Mouse (Mus musculus) liver, embryonic 11.5 days (tissue): ENCODE measurements around the gene Clk3. TPM values are rescaled to one million over a fixed set of nuclear protein-coding genes. Genes with fewer than 3 reads are reported as not detected.
A peak's percentile ranks its signal among the peaks of the same experiment; 100 is the strongest.

ENCODE experiments used
- ATAC-seq: fragments of 200-750 bp; cut with Nextera tagmentation; replicated peaks from 2 replicates; pipeline ENCODE4 v1.8.0; 2017; ENCODE audit warnings: moderate number of reproducible peaks, mild to moderate bottlenecking, moderate TSS enrichment, moderate library complexity; ENCODE audit not compliant: low FRiP score
- DNase-seq: peaks from one replicate; pipeline ENCODE4 v3.0.0-alpha.2; 2017; ENCODE audit warnings: low spot score
- H3K27ac ChIP-seq: fragments of 300-500 bp; sonication (generic); 2 replicates; pipeline ENCODE4 v1.5.1; 2014; ENCODE audit warnings: mild to moderate bottlenecking, low read depth, low read length, control low read depth
- H3K27me3 ChIP-seq: fragments of 300-500 bp; sonication (generic); replicated peaks from 2 replicates; pipeline ENCODE4 v1.6.1; 2014; ENCODE audit warnings: low read length, mixed read lengths; ENCODE audit not compliant: control insufficient read depth, insufficient read depth
- H3K36me3 ChIP-seq: fragments of 300-500 bp; sonication (generic); 2 replicates; pipeline ENCODE4 v1.6.1; 2014; ENCODE audit warnings: mild to moderate bottlenecking, low read length, moderate library complexity, mixed read lengths; ENCODE audit not compliant: control insufficient read depth, insufficient read depth
- H3K4me1 ChIP-seq: fragments of 300-500 bp; sonication (generic); replicated peaks from 2 replicates; pipeline ENCODE4 v1.6.1; 2014; ENCODE audit warnings: low read length, mixed read lengths; ENCODE audit not compliant: control insufficient read depth, insufficient read depth
- H3K4me2 ChIP-seq: fragments of 300-500 bp; sonication (generic); 2 replicates; pipeline ENCODE4 v1.6.1; 2014; ENCODE audit warnings: mild to moderate bottlenecking, control low read depth, moderate library complexity
- H3K4me3 ChIP-seq: fragments of 300-500 bp; sonication (generic); 2 replicates; pipeline ENCODE4 v1.5.1; 2014; ENCODE audit warnings: low read depth, low read length, control low read depth
- H3K9ac ChIP-seq: fragments of 300-500 bp; sonication (generic); 2 replicates; pipeline ENCODE4 v1.6.1; 2014; ENCODE audit warnings: low read depth, low read length, control low read depth
- H3K9me3 ChIP-seq: fragments of 300-500 bp; sonication (generic); 2 replicates; pipeline ENCODE4 v1.6.1; 2016; ENCODE audit warnings: low read length, inconsistent platforms, mixed read lengths; ENCODE audit not compliant: control insufficient read depth
- WGBS: fragments of 180-500 bp; shearing (Covaris S2); extraction: QIAGEN DNeasy Blood & Tissue Kit; methylation state at CpG from one replicate; pipeline ENCODE4 v1.1.7; 2014; 5-methylcytosine and 5-hydroxymethylcytosine counted together
- polyA plus RNA-seq: library from polyadenylated mRNA; unstranded; fragments of >200 nt; fragmentation: Nextera tagmentation; extraction: Ambion mirVana; gene quantifications from 2 replicates; pipeline ENCODE4 v1.2.1, GENCODE M21; 2014

Clk3 gene
- polyA plus RNA-seq, 1 experiment from 2014 or later = 85.0 TPM

- H3K36me3 ChIP-seq = peaks cover 17% of the 10 kb centered on the region
- DNase-seq (peak; percentile 97), ATAC-seq (peak; percentile 81)
- peaks cover 46% of the 10 kb centered on the region for H3K4me1 ChIP-seq
- H3K9ac ChIP-seq = peak overlapping the region; percentile 90
- peak overlapping the region; percentile 93 for H3K27ac ChIP-seq
- H3K4me2 ChIP-seq = peak overlapping the region; percentile 93
- under 1% methylated on average over 45 of the region's 45 CpGs for WGBS
- peak overlapping the region; percentile 74 for H3K4me3 ChIP-seq
- no peaks in the 10 kb centered on the region for H3K27me3 ChIP-seq
- no peaks in the 10 kb centered on the region for H3K9me3 ChIP-seq
Measured at GRCm38 (mm10) chr9:57764974-57765363, 691 bp downstream of the Clk3 start.

- Histone ChIP-seq H3K9ac (peak overlapping the region; percentile 90), H3K36me3 (peaks cover 22% of the 10 kb centered on the region), H3K4me2 (peak overlapping the region; percentile 93), H3K4me3 (peak overlapping the region; percentile 74), H3K27ac (peak overlapping the region; percentile 93), H3K9me3 (no peaks in the 10 kb centered on the region), H3K4me1 (peaks cover 43% of the 10 kb centered on the region), H3K27me3 (no peaks in the 10 kb centered on the region)
- WGBS = under 1% methylated on average over 57 of the region's 57 CpGs
- DNase-seq = no peak
- ATAC-seq = peak; percentile 15
Measured at GRCm38 (mm10) chr9:57764147-57764973, 1.3 kb downstream of the Clk3 start.

GRCm38 (mm10) chr9:57762563-57762991 is 3.1 kb downstream of the Clk3 start:
- Histone ChIP-seq H3K27me3 (no peaks in the 10 kb centered on the region), H3K27ac (peak overlapping the region; percentile 21; the same call in 1 of the 2 replicates), H3K4me1 (peaks cover 52% of the 10 kb centered on the region), H3K9ac (peak overlapping the region; percentile 34; the same call in 1 of the 2 replicates), H3K36me3 (peaks cover 38% of the 10 kb centered on the region), H3K4me3 (peak overlapping the region; percentile 74), H3K9me3 (no peaks in the 10 kb centered on the region), H3K4me2 (peak overlapping the region; percentile 93)
- 50% methylated on average over 6 of the region's 6 CpGs for WGBS
- no peak for DNase-seq
- no peak for ATAC-seq

GRCm38 (mm10) chr9:57761563-57762551 is 3.8 kb downstream of the Clk3 start:
- H3K4me3 ChIP-seq = peak overlapping the region; percentile 74
- DNase-seq (no peak), ATAC-seq (no peak)
- H3K27ac ChIP-seq = peak overlapping the region; percentile 42; the same call in 1 of the 2 replicates
- H3K36me3 ChIP-seq = peaks cover 45% of the 10 kb centered on the region
- H3K4me1 ChIP-seq = peaks cover 60% of the 10 kb centered on the region
- no peaks in the 10 kb centered on the region for H3K27me3 ChIP-seq
- H3K9ac ChIP-seq = peak overlapping the region; percentile 34; the same call in 1 of the 2 replicates
- peak overlapping the region; percentile 93 for H3K4me2 ChIP-seq
- no peaks in the 10 kb centered on the region for H3K9me3 ChIP-seq
- 92% methylated on average over 13 of the region's 13 CpGs for WGBS

GRCm38 (mm10) chr9:57760416-57761146 is 5.1 kb downstream of the Clk3 start:
- Histone ChIP-seq H3K9ac (no peak overlapping the region), H3K4me1 (peaks cover 52% of the 10 kb centered on the region), H3K4me2 (no peak overlapping the region), H3K36me3 (peaks cover 53% of the 10 kb centered on the region), H3K4me3 (no peak overlapping the region), H3K27me3 (no peaks in the 10 kb centered on the region), H3K27ac (no peak overlapping the region), H3K9me3 (no peaks in the 10 kb centered on the region)
- DNase-seq (no peak), ATAC-seq (no peak)
- 96% methylated on average over 24 of the region's 24 CpGs for WGBS

GRCm38 (mm10) chr9:57759289-57759688 is 6.4 kb downstream of the Clk3 start:
- Histone ChIP-seq H3K4me3 (no peak overlapping the region), H3K36me3 (peaks cover 65% of the 10 kb centered on the region), H3K9ac (no peak overlapping the region), H3K27ac (peak overlapping the region; percentile 88), H3K4me1 (peaks cover 52% of the 10 kb centered on the region), H3K4me2 (peak overlapping the region; percentile 60), H3K27me3 (no peaks in the 10 kb centered on the region), H3K9me3 (no peaks in the 10 kb centered on the region)
- ATAC-seq (peak; percentile 27; the same call in 1 of the 2 replicates), DNase-seq (peak; percentile 61)
- 22% methylated on average over 6 of the region's 6 CpGs for WGBS

GRCm38 (mm10) chr9:57758528-57758927 is 7.1 kb downstream of the Clk3 start:
- Histone ChIP-seq H3K9me3 (no peaks in the 10 kb centered on the region), H3K4me1 (peaks cover 48% of the 10 kb centered on the region)

GRCm38 (mm10) chr9:57757578-57757977 is 8.1 kb downstream of the Clk3 start:
- Histone ChIP-seq H3K9me3 (no peaks in the 10 kb centered on the region), H3K4me3 (peak overlapping the region; percentile 30), H3K4me1 (peaks cover 39% of the 10 kb centered on the region), H3K4me2 (peak overlapping the region; percentile 60), H3K9ac (peak overlapping the region; percentile 41), H3K27me3 (no peaks in the 10 kb centered on the region), H3K36me3 (peaks cover 82% of the 10 kb centered on the region), H3K27ac (peak overlapping the region; percentile 88)
- peak; percentile 84 for ATAC-seq
- WGBS = 40% methylated on average over 3 of the region's 3 CpGs
- DNase-seq = peak; percentile 55

More at GRCm38 (mm10) chr9:57758528-57758927, 7.1 kb downstream of the Clk3 start:
- ATAC-seq = no peak
- WGBS = 85% methylated on average over 22 of the region's 22 CpGs
- no peaks in the 10 kb centered on the region for H3K27me3 ChIP-seq
- H3K36me3 ChIP-seq = peaks cover 73% of the 10 kb centered on the region
- DNase-seq = no peak
- H3K4me2 ChIP-seq = peak overlapping the region; percentile 60
- H3K4me3 ChIP-seq = peak overlapping the region; percentile 30
- peak overlapping the region; percentile 88 for H3K27ac ChIP-seq
- H3K9ac ChIP-seq = peak overlapping the region; percentile 42; the same call in 1 of the 2 replicates
